Mouse (Mus musculus) bone marrow macrophage, adult 2 months (primary cell): ENCODE results near the gene Ccdc15.

Experiments
- CTCF ChIP-seq: IDR thresholded peaks from 2 replicates; pipeline ENCODE4 v1.5.1; 2012; ENCODE audit warnings: low read depth, mild to moderate bottlenecking, low read length, moderate library complexity
- POLR2A ChIP-seq: IDR thresholded peaks from 2 replicates; pipeline ENCODE4 v1.6.1; 2012; ENCODE audit warnings: mild to moderate bottlenecking, low read depth, low read length, borderline replicate concordance

- no peak for TF ChIP-seq CTCF
- TF ChIP-seq POLR2A: no peak
These were observed 13.9 kb upstream of the Ccdc15 start for GRCm38 (mm10) chr9:37362084-37362483.
